Mouse (Mus musculus): ENCODE measurements around the gene Gm9844. TPM values are rescaled to one million over a fixed set of nuclear protein-coding genes. Genes with fewer than 3 reads are reported as not detected.
A peak's percentile ranks its signal among the peaks of the same experiment; 100 is the strongest.

Gene Gm9844
- total and polyA plus RNA-seq, 2 experiments, result not detected

DNA sequence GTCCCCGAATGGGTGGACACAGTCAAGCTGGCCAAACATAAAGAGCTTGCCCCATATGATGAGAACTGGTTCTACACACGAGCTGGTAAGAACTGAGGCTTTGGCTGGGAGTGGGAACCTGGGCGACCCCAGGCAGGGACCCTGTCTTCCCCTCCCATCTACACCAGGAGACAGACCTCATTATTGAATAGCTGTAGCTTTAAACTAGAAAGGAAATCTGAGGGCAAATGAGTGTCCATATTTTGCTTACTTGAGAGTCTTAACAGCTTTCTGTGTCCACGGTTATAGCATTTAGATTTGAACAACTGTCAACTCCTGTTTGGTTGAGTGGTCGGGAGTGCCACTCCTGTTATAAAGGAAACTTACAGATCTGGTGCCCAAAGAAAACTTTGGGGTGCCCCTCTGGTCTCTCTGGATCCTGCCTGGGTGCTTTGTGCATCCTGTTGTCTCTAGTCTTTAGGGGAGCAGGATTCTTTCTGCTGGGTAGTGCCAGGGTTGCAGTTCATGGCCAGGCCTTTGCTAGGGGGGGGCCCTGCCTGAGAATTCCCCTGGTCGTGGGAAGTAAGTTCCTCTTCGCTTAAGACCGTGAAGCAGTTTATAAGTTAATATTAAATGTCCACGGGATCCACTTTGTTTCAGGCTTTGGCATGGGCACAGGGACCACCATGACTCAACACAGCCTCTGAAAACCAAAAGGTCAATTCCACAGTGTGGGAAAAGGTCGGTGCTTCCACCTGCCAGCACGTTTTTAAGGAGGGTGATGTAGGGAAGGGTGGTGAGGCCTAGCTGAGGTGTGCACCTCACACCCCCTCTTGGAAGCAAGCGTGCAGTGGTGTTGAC, 23.7 kb downstream of the Gm9844 start:
- 10% methylated on average over 12 of the region's 12 CpGs for WGBS
- peaks cover 13% of the 10 kb centered on the region for H3K4me1 ChIP-seq (ENCODE audit: control insufficient read depth, insufficient read depth, low read length)
- peaks cover 9% of the 10 kb centered on the region; the same call in 1 of the 2 replicates for H3K79me2 ChIP-seq (ENCODE audit: control insufficient read depth, insufficient read depth, low read length)
- TF ChIP-seq POLR2A (IDR thresholded peaks at IDR 0.05; ENCODE audit: extremely low read depth, insufficient read depth, low read length) (no peak), CTCF (IDR thresholded peaks at IDR 0.05; ENCODE audit: low read depth, low read length) (no peak)
- peak overlapping the region; percentile 8; the same call in 1 of the 2 replicates for H3K4me3 ChIP-seq (ENCODE audit: insufficient read depth, low read depth, low read length)
- peaks cover 32% of the 10 kb centered on the region for H3K36me3 ChIP-seq (ENCODE audit: control insufficient read depth, insufficient read depth, low read length)
- H3K9ac ChIP-seq (ENCODE audit: low read depth, low read length), result peak overlapping the region; percentile 58
- H3K27me3 ChIP-seq (ENCODE audit: control insufficient read depth, insufficient read depth, low read length), result no peaks in the 10 kb centered on the region
- peak overlapping the region; percentile 0; the same call in 1 of the 2 replicates for H3K27ac ChIP-seq (replicated peaks; ENCODE audit: insufficient read depth, low read depth, low read length)
- no peak for DNase-seq (ENCODE audit: extremely low read depth, low read depth, low spot score)

DNA sequence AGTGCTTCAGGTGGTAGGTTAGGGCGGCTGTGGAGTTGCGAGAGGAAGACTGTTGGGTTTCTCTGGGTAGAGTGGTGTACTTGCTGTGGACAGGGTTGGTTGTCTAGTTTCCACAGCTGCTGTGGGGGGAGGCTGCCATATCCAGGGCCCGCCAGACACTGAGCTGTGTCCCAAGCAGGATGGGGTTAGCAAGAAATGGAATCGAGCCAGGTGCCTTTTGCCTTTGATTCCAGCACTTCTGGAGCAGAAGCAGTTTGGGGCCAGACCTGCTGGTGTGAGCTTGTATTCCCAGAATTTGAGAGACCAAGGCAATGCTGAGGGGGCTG, 24.3 kb downstream of the Gm9844 start:
- H3K9ac ChIP-seq (ENCODE audit: low read depth, low read length), result peak overlapping the region; percentile 16
- peaks cover 32% of the 10 kb centered on the region for H3K36me3 ChIP-seq (ENCODE audit: control insufficient read depth, insufficient read depth, low read length)
- H3K79me2 ChIP-seq (ENCODE audit: control insufficient read depth, insufficient read depth, low read length), result peaks cover 9% of the 10 kb centered on the region; the same call in 1 of the 2 replicates
- H3K4me3 ChIP-seq (ENCODE audit: insufficient read depth, low read depth, low read length), result no peak overlapping the region
- 11% methylated on average over 4 of the region's 4 CpGs for WGBS
- TF ChIP-seq POLR2A (IDR thresholded peaks at IDR 0.05; ENCODE audit: extremely low read depth, insufficient read depth, low read length) (no peak), CTCF (IDR thresholded peaks at IDR 0.05; ENCODE audit: low read depth, low read length) (no peak)
- 0 out of 2 replicates have a peak overlapping the region, but pooled peaks have one; percentile 0 for H3K27ac ChIP-seq (replicated peaks; ENCODE audit: insufficient read depth, low read depth, low read length)
- DNase-seq (ENCODE audit: extremely low read depth, low read depth, low spot score), result peak; percentile 43
- peaks cover 13% of the 10 kb centered on the region for H3K4me1 ChIP-seq (ENCODE audit: control insufficient read depth, insufficient read depth, low read length)
- no peaks in the 10 kb centered on the region for H3K27me3 ChIP-seq (ENCODE audit: control insufficient read depth, insufficient read depth, low read length)

DNA sequence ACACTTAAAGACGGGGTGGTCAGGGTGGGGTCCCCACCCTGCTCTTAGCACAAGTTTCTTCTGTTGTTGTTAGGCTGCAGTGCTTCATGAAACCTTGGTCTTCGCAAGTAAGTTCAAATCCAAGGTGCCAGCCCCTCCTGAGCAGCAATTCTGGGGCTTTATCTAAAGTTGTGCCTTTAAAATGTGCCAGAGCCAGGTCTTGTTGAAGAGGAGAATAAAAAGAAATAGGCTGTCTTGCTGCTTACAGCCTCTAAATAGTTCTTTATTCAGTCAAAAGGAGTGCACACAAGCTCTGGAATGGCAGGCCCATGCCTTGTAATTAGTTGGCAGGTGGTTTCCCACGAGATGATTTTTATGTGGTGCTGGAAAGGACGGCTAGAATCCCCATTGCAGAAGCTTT, 25.1 kb downstream of the Gm9844 start:
- Histone ChIP-seq H3K4me1 (ENCODE audit: control insufficient read depth, insufficient read depth, low read length) (peaks cover 13% of the 10 kb centered on the region), H3K27ac (replicated peaks; ENCODE audit: insufficient read depth, low read depth, low read length) (no peak overlapping the region), H3K79me2 (ENCODE audit: control insufficient read depth, insufficient read depth, low read length) (peaks cover 9% of the 10 kb centered on the region; the same call in 1 of the 2 replicates), H3K36me3 (ENCODE audit: control insufficient read depth, insufficient read depth, low read length) (peaks cover 32% of the 10 kb centered on the region), H3K9ac (ENCODE audit: low read depth, low read length) (no peak overlapping the region), H3K27me3 (ENCODE audit: control insufficient read depth, insufficient read depth, low read length) (no peaks in the 10 kb centered on the region), H3K4me3 (ENCODE audit: insufficient read depth, low read depth, low read length) (no peak overlapping the region)
- DNase-seq (ENCODE audit: extremely low read depth, low read depth, low spot score), result no peak
- no peak for TF ChIP-seq CTCF (IDR thresholded peaks at IDR 0.05; ENCODE audit: low read depth, low read length)
- TF ChIP-seq POLR2A (IDR thresholded peaks at IDR 0.05; ENCODE audit: extremely low read depth, insufficient read depth, low read length), result no peak
- 73% methylated on average over 4 of the region's 4 CpGs for WGBS

DNA sequence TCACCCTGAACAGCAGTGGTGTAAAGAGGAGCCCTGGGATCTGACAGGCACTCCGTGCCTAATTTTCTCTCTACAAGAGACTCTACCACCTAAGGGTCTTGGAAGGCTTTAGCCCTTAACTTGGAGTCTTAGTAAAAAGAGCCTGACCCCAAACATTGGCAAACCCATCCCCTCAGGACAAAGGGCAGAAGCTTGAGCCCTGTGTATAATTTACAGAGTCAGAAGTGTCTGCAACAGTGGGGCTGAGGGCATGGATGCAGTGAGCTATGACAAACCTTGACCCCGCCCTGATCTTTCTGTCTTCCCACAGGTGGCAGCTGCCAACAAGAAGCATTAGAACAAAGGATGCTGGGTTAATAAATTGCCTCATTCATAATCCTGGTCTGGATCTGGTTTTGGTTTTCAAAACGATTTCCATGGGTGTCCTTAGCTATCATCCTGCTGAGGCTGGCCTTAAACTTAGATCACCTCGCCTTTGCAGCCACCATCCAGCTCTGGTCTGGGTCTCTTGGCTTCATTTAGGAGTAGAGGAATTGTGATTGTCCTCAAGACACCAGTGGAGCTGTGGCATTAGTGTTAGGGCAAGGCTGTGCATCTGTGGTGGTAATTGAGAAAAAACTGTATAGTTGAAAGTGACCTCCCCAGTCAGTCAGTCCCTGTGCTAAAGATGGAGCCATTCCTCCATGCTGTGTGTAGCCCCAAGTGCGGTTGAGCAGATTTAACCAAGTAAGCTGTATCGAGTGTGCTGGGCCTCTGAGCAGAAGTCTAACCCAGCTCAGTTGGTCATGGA, 27.6 kb downstream of the Gm9844 start:
- no peak for DNase-seq (ENCODE audit: extremely low read depth, low read depth, low spot score)
- Histone ChIP-seq H3K79me2 (ENCODE audit: control insufficient read depth, insufficient read depth, low read length) (peaks cover 8% of the 10 kb centered on the region; the same call in 1 of the 2 replicates), H3K27me3 (ENCODE audit: control insufficient read depth, insufficient read depth, low read length) (no peaks in the 10 kb centered on the region), H3K4me3 (ENCODE audit: insufficient read depth, low read depth, low read length) (no peak overlapping the region), H3K36me3 (ENCODE audit: control insufficient read depth, insufficient read depth, low read length) (peaks cover 32% of the 10 kb centered on the region), H3K4me1 (ENCODE audit: control insufficient read depth, insufficient read depth, low read length) (peaks cover 13% of the 10 kb centered on the region), H3K27ac (replicated peaks; ENCODE audit: insufficient read depth, low read depth, low read length) (no peak overlapping the region), H3K9ac (ENCODE audit: low read depth, low read length) (no peak overlapping the region)
- WGBS, result 80% methylated on average over 6 of the region's 6 CpGs
- TF ChIP-seq POLR2A (IDR thresholded peaks at IDR 0.05; ENCODE audit: extremely low read depth, insufficient read depth, low read length) (no peak), CTCF (IDR thresholded peaks at IDR 0.05; ENCODE audit: low read depth, low read length) (no peak)

DNA sequence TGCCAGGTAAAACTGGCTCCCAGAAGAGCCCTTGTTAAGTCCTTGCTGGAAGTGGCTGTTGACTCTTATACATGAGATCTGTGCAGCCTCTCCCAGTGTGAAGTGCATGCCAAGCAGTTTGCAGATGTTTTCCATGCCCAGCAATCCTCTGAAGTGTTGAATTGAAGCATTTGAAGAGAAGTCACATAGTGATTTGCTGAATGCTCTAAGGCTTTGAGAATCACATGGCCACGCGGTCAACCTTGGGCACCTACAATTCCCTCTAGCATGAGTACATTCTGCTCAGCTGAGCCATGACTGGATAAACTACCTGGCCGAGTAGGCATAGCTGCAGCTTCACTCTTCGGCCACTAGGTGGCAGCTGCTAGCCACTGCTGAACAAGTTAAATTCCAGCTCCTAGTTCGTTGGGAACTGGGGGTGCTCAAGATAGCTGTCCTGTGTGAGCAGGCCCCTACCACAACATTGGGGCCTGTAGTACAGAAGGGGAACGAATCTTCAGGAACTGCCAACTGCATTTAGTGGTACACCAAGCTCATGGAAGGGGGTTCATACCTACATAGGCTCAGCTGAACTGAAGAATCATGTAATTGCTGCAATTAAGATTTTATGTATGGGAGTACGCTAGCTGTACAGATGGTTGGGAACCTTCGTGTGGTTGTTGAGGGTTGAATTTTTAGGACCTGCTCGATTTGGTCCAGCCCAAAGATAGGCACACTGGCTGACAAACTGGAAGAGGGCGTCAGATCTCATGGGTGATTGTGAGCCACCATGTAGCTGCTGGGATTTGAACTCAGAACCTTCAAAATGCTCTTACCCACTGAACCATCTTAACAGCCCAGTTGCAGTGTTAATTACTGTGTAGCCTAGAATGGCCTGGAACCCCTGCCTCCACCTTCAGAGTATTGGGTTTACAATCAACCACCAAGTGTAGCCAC, 28.5 kb downstream of the Gm9844 start:
- Histone ChIP-seq H3K79me2 (ENCODE audit: control insufficient read depth, insufficient read depth, low read length) (peaks cover 4% of the 10 kb centered on the region; the same call in 1 of the 2 replicates), H3K4me1 (ENCODE audit: control insufficient read depth, insufficient read depth, low read length) (peaks cover 11% of the 10 kb centered on the region), H3K27ac (replicated peaks; ENCODE audit: insufficient read depth, low read depth, low read length) (no peak overlapping the region), H3K36me3 (ENCODE audit: control insufficient read depth, insufficient read depth, low read length) (peaks cover 32% of the 10 kb centered on the region), H3K4me3 (ENCODE audit: insufficient read depth, low read depth, low read length) (no peak overlapping the region), H3K9ac (ENCODE audit: low read depth, low read length) (no peak overlapping the region), H3K27me3 (ENCODE audit: control insufficient read depth, insufficient read depth, low read length) (no peaks in the 10 kb centered on the region)
- WGBS, result 27% methylated on average over 10 of the region's 10 CpGs
- TF ChIP-seq POLR2A (IDR thresholded peaks at IDR 0.05; ENCODE audit: extremely low read depth, insufficient read depth, low read length) (no peak), CTCF (IDR thresholded peaks at IDR 0.05; ENCODE audit: low read depth, low read length) (peak; percentile 98)
- peak; percentile 68 for DNase-seq (ENCODE audit: extremely low read depth, low read depth, low spot score)

Data from liver, adult 2 months (tissue).